In the genomic region with DNA sequence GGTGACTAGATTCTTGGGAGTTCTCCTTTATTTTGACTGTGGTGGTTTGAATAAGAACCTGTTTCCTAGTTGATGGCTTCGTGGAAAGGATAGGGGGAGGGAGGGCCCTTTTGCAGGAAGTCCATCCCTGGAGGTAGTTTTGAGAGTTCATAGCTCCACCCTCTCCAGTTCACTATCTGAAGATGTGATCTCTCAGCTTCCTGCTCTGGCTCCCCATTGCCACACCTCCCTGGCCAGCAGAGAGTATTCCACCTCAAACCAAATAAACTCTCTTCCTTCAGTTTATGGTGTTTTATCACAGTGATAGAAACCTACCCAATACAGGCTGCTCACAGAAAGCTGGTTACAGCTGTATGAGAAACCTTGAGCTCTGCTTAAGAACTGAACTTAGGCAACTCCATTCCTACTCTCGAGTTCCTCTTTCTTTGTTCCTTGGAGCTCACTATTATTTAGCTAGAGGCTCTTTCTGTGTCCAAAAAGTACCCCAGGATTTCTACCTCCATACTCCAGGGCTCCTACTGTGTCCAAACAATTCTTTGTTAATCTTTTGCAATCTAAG, we compare ENCODE assay signal across 18 mouse cellular contexts.
"Had no signal": no experiment of that assay in that cellular context is flagged by ENCODE, and none has a peak within 500 bp of the region (broad histone marks: within the 10 kb centered on the region; RNA-seq: fewer than 3 reads in every experiment).

No protein-coding gene starts in this region.

- H3K4me3 ChIP-seq: left cerebral cortex, adult 2 months; limb, embryonic 12.5 days; limb, embryonic 15.5 days; midbrain, embryonic 15.5 days; myocyte; neural tube, embryonic 13.5 days had no signal

- ATAC-seq: liver, postnatal 0 days; lung, postnatal 0 days; midbrain, embryonic 15.5 days had no signal

- H3K36me3 ChIP-seq: limb, embryonic 12.5 days; limb, embryonic 15.5 days; midbrain, embryonic 15.5 days; neural tube, embryonic 13.5 days had no signal

- H3K27ac ChIP-seq: kidney, postnatal 0 days; left cerebral cortex, adult 2 months; limb, embryonic 12.5 days; limb, embryonic 15.5 days; liver, embryonic 14.5 days; midbrain, embryonic 15.5 days; neural tube, embryonic 13.5 days had no signal

- H3K9me3 ChIP-seq: limb, embryonic 12.5 days; limb, embryonic 15.5 days; midbrain, embryonic 15.5 days; neural tube, embryonic 13.5 days had no signal

- DNase-seq: kidney, postnatal 25 days; layer of hippocampus, postnatal 36 days; liver, postnatal 0 days; lung, embryonic 14.5 days; lung, postnatal 36 days; thymus, adult 18-20 months; thymus, postnatal 36 days had no signal

- H3K9ac ChIP-seq: limb, embryonic 12.5 days; limb, embryonic 15.5 days; liver, embryonic 14.5 days; liver, postnatal 0 days; lung, embryonic 14.5 days; midbrain, embryonic 15.5 days; neural tube, embryonic 13.5 days had no signal

- H3K27me3 ChIP-seq: limb, embryonic 12.5 days; limb, embryonic 15.5 days; midbrain, embryonic 15.5 days; neural tube, embryonic 13.5 days had no signal

- H3K4me2 ChIP-seq: limb, embryonic 12.5 days; limb, embryonic 15.5 days; liver, embryonic 11.5 days; lung, embryonic 14.5 days; midbrain, embryonic 11.5 days; midbrain, embryonic 15.5 days; neural tube, embryonic 13.5 days had no signal
